In genomic region chr2:52603421-52603820, GRCm38 (mm10) we compare ENCODE assay signal across 13 mouse cellular contexts.
DNase-seq lines count a peak whose midpoint lies in the region; ATAC-seq and TF ChIP-seq lines count a peak whose summit lies in the region.
"Had no signal": no experiment of that assay in that cellular context is flagged by ENCODE, and none has a peak within 500 bp of the region (broad histone marks: within the 10 kb centered on the region; RNA-seq: fewer than 3 reads in every experiment).

No protein-coding gene starts in this region.

- peak; percentile 23 for DNase-seq in heart, postnatal 0 days (ENCODE audit: low spot score)
- DNase-seq in adipocyte (ENCODE audit: low spot score): no peak
- no peak for DNase-seq in right cerebral cortex, postnatal 4 days
- DNase-seq: cerebellum, postnatal 25 days; kidney, postnatal 14 days; right cerebral cortex, adult 18-20 months; thymus, postnatal 36 days had no signal

- no peak for TF ChIP-seq CTCF in heart, postnatal 0 days (IDR thresholded peaks at IDR 0.05; ENCODE audit: low read depth)

- H3K4me3 ChIP-seq in heart, postnatal 0 days (ENCODE audit: low read depth, low read length): no peak overlapping the region
- no peak overlapping the region for H3K4me3 ChIP-seq in heart, embryonic 11.5 days (ENCODE audit: low read depth, low read length)
- no peak overlapping the region for H3K4me3 ChIP-seq in liver, embryonic 16.5 days (ENCODE audit: low read depth, low read length)
- H3K4me3 ChIP-seq: erythroblast, embryonic 14.5 days; midbrain, embryonic 10.5 days had no signal

- ATAC-seq in heart, postnatal 0 days (ENCODE audit: insufficient read depth, low read depth): peak; percentile 50; the same call in 1 of the 2 replicates
- ATAC-seq in heart, embryonic 11.5 days (replicated peaks; ENCODE audit: insufficient number of reproducible peaks, low FRiP score, low TSS enrichment): no peak
- peak; percentile 53; the same call in 1 of the 2 replicates for ATAC-seq in erythroid progenitor cell, adult 5-6 weeks (replicated peaks; ENCODE audit: low FRiP score, poor library complexity, severe bottlenecking)
- peak; percentile 10; the same call in 1 of the 2 replicates for ATAC-seq in liver, embryonic 16.5 days (ENCODE audit: low read depth)
- peak; percentile 74 for ATAC-seq in megakaryocyte progenitor cell, adult 5-6 weeks (replicated peaks; ENCODE audit: poor library complexity)

- peaks cover 5% of the 10 kb centered on the region; the same call in 1 of the 2 replicates for H3K4me1 ChIP-seq in heart, postnatal 0 days (ENCODE audit: control insufficient read depth, insufficient read depth)
- no peaks in the 10 kb centered on the region for H3K4me1 ChIP-seq in heart, embryonic 11.5 days (ENCODE audit: control insufficient read depth, insufficient read depth, low read length)
- peaks cover 7% of the 10 kb centered on the region for H3K4me1 ChIP-seq in liver, embryonic 16.5 days (ENCODE audit: control insufficient read depth, low read depth, low read length)

- no peak for TF ChIP-seq EP300 in heart, postnatal 0 days (IDR thresholded peaks at IDR 0.05; ENCODE audit: low read depth)

- WGBS in heart, postnatal 0 days: 21% methylated on average over 6 of the region's 6 CpGs
- 63% methylated on average over 6 of the region's 6 CpGs for WGBS in heart, embryonic 11.5 days (ENCODE audit: insufficient replicate concordance)
- 21% methylated on average over 6 of the region's 6 CpGs for WGBS in liver, embryonic 16.5 days (ENCODE audit: insufficient replicate concordance)

- no peaks in the 10 kb centered on the region for H3K36me3 ChIP-seq in heart, postnatal 0 days (replicated peaks; ENCODE audit: control insufficient read depth, insufficient read depth, low read length)
- H3K36me3 ChIP-seq in heart, embryonic 11.5 days (ENCODE audit: control insufficient read depth, insufficient read depth, low read length): no peaks in the 10 kb centered on the region
- no peaks in the 10 kb centered on the region for H3K36me3 ChIP-seq in liver, embryonic 16.5 days (ENCODE audit: control insufficient read depth, insufficient read depth)
- H3K36me3 ChIP-seq: midbrain, embryonic 10.5 days had no signal

- H3K27ac ChIP-seq in heart, postnatal 0 days (ENCODE audit: low read depth): no peak overlapping the region
- H3K27ac ChIP-seq in heart, embryonic 11.5 days (ENCODE audit: low read depth, low read length): no peak overlapping the region
- H3K27ac ChIP-seq in liver, embryonic 16.5 days (ENCODE audit: low read length): peak overlapping the region; percentile 83
- H3K27ac ChIP-seq: midbrain, embryonic 10.5 days had no signal

- H3K27me3 ChIP-seq in heart, postnatal 0 days (ENCODE audit: control insufficient read depth, insufficient read depth, low read length): no peaks in the 10 kb centered on the region
- H3K27me3 ChIP-seq in heart, embryonic 11.5 days (ENCODE audit: control insufficient read depth, insufficient read depth, low read length): no peaks in the 10 kb centered on the region
- no peaks in the 10 kb centered on the region for H3K27me3 ChIP-seq in liver, embryonic 16.5 days (ENCODE audit: control insufficient read depth, insufficient read depth, low read depth, low read length)

- H3K4me2 ChIP-seq in heart, postnatal 0 days (ENCODE audit: low read depth, low read length): no peak overlapping the region
- no peak overlapping the region for H3K4me2 ChIP-seq in heart, embryonic 11.5 days
- H3K4me2 ChIP-seq in liver, embryonic 16.5 days (ENCODE audit: low read depth, low read length): no peak overlapping the region

- no peaks in the 10 kb centered on the region for H3K9me3 ChIP-seq in heart, postnatal 0 days (replicated peaks; ENCODE audit: control insufficient read depth, low read length)
- H3K9me3 ChIP-seq in heart, embryonic 11.5 days (replicated peaks; ENCODE audit: control insufficient read depth, low read length): 0 out of 2 replicates have a peak, but pooled peaks cover 2% of the 10 kb centered on the region
- no peaks in the 10 kb centered on the region for H3K9me3 ChIP-seq in liver, embryonic 16.5 days (replicated peaks; ENCODE audit: control insufficient read depth, low read length)
- H3K9me3 ChIP-seq: midbrain, embryonic 10.5 days had no signal

- H3K9ac ChIP-seq in heart, postnatal 0 days (replicated peaks; ENCODE audit: low read depth, low read length): no peak overlapping the region
- no peak overlapping the region for H3K9ac ChIP-seq in heart, embryonic 11.5 days (ENCODE audit: low read depth, low read length)
- no peak overlapping the region for H3K9ac ChIP-seq in liver, embryonic 16.5 days (ENCODE audit: low read depth, low read length)
